Mouse (Mus musculus) cerebellum, adult 18-20 months (tissue): ENCODE measurements around the gene Rpp25l.
"Not testable (repeated sequence)": the region's sequence is repeated elsewhere in the genome, so short reads cannot be mapped to it uniquely, and the experiment has no call there.

ENCODE experiments used
- DNase-seq, 2 experiments: peaks; one replicate each; pipeline ENCODE4 v3.0.0; 2021

Gene Rpp25l

DNA sequence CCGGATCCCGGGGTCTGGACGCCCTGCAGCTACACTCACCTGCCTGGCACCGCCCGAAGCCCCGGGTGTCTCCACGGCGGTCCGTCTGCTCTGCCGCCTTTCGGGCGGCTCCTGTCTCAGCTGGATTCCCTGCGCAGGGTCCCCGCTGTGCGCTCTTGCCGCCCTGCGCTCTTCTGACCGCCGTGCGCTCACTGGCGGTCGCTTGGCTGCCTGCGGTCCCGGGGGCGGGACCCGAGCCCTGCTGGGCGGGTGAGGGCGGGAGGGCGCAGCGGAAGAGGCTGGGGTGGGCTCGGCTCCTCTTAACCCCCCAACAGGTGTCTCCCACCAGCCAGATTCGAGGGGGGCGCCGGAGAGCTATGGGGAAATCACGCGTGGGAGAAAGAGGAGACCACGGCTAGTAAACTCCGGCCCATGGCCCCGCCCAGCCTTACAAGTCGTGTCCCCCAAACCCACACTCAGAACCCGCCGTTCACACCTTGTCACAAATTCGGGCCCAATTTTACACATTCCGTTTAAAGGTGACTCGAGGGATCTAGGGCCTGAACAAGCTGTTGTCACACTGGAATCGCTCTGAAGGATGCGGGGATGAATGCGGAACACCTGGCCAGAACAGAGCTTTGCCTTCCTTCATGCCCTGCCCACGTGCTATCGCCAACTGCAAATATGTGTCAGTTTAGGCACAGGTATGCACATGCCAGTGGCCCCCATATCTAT, 17.9 kb upstream of the Rpp25l start, which contains the start of gene Arid3c:
Gene Arid3c (minus strand): TSS at position 91 of the 714 bp plus-strand sequence.
- DNase-seq, result no peak

DNA sequence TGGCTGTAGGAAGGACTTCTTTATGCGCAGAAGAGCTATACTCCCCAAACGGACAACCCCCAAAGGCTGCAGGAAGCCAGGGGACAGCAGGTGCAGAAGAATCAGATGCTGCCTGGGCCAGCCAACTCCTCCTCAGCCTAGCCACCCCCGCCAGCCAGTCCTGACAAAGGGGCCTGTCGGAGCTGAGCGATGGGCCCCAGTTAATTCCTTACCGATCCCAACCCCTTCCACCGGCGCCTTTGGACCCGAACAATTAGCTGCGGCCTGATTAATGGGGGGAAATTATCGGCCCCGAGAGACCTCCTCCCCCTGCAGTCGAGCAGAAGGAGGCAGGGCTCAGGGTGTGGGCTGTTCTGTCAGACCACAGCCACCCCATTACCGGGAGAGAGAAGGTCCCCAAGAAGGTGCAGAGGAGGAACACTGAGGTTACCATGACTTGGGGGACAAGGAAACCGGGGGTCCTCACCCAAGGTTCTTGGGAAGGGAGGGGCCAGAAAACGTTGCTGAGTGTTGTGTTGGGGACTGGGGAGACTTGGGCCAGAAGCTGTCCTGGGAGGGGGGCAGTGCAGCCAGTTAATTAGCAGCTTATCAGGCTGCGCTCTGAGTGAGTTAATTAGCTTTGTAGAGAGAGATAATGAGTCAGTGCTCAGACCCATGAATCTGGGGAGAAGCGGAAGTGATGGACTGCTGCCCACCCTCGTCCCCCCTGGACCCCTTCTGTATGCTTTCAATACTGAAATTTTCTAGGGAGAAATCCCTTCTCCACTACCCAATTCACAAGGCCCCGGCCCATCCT, 13.7 kb upstream of the Rpp25l start:
- no peak for DNase-seq

DNA sequence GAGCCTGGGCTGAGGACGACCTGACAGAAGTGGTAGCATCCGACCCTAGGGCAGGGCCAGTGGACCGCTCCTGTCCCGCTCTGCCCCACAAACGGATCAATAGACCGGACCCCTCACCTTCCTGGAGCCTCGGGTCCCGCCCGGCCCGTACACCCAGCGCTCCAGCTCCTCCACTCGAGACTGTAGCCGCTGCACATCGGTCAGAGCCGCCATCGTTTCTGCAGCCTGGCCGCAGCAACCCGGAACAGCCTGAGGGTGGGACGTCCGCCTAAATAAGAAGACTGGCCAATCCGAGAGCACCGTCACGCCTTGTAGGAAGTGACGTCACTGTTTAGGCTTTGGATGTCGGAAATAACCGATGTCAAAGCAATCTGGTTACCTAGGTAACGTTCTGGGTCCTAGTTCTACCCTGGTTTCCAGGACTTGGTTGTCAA, 9.6 kb upstream of the Rpp25l start, which contains the start of gene Dctn3:
Gene Dctn3 (minus strand): TSS at position 253 of the 434 bp plus-strand sequence.
- DNase-seq, result peak; percentile 86 to 94

DNA sequence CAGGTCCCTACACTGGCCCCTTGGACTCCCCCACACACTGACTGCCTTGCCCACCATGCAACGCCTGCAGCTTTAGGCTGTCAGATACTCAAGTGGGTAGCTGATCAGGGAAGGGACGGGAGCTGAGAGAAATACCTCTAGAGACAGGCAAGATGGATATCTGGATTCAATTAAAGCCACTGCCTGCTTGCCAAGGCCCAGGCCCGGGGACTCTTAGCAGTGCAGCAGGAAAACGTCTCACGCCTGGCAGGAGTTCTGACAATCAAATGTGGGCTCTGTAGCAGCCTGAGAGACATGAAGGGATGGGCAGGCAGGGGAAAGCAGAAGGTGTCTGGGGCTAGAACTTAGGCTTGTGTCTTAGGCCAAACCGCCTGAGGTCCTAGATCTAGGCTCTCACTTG, 3.5 kb upstream of the Rpp25l start:
- DNase-seq, result no peak

DNA sequence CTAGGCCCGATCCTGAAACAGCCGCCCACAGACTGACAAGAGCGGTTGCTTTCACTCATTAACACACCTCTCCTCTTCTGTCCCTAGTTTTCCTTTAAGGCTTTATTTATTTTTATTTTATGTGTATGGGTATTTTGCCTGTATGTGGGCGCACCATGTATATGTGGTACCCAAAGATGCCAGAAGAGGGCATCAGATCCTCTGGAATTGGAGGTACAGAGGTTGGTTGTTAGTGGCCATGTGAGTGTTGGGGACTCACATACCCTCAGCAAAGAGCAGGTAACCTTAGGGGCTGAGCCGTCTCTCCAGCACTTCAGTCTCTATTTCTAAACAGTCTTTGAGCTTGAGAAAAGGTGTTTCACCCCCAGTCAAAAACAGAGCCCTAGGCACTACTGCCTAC, 2.3 kb upstream of the Rpp25l start:
- DNase-seq, result peak; percentile 61 to 64

DNA sequence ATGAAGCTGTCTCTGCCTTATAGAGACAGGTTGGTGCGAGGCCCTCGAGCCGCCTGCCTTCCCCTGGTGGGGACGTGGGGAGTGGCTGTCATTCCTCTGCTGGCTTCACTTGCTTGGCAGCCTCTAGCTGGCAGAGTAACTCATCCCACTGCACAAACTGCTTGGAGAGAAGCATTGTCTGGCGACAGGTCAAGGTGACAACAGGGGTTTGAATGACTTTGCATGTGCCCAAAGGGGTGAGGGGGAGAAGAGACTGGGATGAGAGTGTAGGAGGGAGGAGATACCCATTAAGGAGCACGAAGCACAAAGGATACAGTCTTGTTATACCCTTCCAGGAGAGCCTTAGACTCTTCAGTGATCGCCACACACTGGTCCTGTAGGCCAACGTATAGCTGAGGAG, 1.7 kb upstream of the Rpp25l start:
- DNase-seq, result no peak

DNA sequence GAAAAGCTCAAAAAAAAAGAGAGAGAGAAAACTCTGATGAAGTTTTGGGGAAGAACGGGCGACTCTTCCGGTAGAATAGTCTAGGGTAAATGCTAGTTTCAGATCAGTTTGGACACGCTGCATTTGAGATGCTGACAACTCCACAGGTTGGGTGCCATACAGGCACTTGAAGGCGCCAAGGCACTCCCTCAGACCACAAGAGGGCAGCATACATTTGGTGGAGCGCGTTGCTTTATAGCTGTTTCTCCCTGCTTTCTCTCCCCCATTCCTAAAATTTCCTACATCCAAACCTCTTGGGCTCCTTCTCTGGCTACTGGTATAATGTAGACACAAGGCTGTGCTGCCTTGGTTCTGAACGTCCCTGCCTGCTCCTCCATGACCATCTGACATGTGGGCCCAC, 942 bp upstream of the Rpp25l start:
- DNase-seq, result peak; percentile 79 to 86

DNA sequence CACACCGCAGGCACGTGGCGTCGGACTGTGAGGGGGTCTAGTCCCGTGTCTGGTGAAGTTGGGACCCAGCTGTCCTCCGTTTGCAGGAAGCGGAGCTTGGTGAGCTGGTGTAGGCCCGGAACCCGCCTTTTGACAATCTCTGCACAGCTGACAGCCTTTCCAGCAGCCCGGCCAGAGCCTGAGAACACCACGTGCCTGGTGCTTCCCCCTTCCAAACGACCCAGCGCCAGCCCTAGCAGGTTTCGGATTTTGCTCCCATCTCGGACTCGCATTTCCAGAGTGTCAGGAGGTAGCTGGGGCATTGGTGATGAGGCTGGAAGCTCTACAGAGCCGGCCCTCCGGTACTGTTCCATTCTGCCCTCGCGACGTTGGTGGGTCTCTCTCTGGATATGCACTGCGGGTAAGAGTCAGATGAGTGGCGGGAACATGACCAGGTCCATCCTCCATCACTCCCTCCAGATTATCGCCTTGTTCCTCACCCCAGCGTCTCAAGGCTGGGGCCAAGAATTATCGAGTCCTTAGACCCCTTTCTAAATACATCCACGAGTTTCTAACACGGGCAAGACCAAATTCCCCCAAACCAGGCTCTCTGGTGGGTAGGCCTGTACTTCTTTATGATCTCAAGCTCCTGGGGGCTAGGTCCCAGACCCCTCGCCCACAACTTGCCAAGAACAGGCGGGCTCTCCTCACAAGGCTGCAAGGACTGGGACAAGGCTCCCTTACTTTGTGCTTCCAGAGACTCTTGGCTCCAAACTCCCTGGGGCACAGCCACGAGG, 725 bp downstream of the Rpp25l start:
- no peak for DNase-seq

DNA sequence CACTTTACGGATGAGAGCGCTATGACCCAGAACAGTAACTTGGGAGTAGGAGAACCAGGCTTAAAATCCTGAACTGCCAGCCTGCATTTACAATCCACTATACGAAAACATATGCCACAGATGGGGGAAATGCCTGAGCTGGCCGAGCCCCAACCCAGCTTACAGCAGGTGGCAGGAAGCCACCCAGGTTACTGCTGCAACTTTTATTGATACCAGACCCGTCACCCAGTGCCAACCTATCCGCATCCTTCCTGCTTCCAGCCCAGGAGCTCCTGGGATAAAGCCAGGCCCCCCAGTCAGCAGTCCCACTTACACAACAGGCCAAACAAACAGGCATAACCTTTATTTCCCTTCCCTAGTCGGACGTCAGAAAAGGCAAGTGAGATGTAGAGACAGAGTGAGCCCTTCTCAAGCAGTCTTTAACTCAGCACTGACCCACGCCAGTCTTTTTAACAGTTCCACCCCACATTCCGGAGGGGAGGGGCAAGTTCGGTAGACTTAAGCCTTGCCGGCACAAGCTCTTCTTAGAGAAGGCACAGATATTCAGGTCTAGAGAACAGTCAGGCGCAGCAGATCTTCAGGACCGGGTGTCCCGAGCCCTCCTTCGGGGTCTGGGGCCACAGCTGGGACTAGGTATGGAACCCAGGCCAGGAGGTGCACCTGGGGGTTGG, 1.5 kb downstream of the Rpp25l start:
- peak; percentile 57 to 68 for DNase-seq

DNA sequence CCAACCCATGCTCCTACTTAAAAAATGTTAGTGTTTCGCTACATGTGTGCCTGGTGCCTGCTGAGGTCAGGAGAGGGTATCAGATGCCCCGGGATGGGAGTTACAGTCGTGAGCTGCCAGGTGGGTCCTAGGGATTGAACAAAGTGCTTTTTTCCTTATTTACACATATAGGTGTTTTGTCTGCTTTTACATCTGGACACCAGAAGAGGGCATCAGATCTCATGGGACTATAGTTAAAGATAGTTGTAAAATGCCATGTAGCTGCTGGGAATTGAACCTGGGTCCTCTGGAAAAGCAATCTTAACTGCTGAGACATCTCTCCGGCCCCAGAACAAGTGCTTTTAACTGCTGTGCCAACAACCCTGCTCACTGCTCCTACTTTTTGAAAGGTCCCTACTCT, 3.1 kb downstream of the Rpp25l start:
- no peak for DNase-seq

DNA sequence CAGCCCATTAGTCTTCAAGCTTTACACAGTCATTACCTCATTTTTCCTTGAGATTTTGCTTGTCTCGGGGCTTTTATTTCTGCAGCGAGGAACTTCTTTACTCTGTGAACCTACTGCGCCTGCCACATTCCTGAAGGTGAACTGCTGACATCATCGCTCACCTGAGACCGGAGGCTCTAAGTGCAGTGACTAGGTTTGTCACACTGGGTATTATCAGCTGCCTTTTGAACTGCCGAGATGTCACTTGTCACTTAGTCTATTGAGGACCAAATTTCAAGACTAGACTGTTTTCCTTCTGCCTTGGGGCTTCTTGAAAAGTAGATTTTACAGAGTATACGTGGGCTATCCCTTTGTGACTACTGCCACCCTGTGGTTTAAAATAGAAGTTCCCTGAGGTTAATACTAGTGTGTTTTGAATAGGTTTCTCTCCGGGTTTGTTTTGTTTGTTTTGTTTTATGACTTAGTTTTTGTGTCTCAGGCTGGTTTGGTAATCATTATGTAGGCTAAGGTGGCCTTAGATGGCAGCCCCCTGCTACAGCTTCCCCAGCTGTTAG, 5.1 kb downstream of the Rpp25l start:
- DNase-seq, result peak; percentile 56 to 58

DNA sequence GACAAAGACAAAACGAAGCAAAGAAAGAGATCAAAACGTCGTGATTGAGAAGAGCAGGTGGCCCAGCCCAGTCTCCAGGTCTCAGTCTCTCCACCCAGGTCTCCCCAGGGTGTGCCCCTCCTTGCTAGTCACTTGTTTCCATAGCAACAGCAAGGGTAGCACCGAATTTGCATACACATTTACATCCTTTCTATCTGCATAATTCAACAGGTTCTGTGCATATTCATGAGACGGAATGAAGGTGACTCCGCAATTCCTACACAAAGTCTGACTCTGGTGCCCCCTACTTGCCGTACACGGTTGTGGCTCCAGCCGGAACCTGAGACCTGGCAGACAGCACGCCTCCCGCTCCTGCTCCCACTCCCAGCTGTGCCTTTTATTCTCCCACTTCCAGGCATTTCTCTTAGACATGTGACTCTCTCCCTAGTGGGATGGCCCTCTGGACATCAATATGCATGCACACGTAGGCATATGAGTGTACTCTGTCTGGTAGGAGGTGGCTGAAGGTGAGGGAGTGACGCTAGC, 6.3 kb downstream of the Rpp25l start:
- DNase-seq, result peak; percentile 82 to 87

DNA sequence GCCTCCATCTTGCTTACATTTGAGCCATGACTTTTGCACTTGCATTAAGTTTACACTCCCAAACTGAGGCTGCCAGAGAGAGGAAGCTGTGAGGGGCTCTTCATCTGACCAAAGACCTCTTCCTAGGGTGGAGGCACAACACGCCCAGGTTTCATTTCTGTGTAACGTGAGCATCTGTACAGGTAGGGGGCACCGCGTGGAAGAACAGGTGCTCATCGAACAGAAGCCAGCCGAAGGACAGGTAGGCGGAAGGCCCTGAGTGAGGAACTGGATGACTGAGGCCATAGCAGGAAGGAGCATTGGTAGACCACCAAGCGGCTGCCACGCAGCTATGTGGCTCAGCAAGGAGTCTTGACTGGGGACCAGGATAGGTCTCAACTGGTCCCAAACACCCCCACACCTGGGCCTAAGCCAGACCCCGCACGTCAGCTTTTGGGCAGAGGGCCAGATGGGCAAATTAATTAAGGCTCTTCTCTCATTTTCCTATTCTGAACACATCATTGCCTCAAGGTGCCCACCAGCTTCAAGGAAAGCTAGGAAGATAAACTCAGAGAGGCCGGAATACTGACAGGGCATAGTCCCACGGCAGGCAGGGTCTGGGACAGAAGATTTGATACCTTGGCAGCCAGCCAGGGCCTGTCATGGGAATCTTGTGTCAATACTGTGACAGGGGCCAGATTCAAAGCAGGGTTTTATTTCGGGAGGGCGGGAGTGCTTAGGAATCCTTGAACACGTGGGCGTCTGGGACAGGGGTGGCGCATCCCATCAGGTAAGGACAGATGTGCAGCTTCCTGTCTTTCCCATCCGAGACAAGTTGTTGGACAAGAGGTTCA, 7.2 kb downstream of the Rpp25l start:
- DNase-seq, result no peak

DNA sequence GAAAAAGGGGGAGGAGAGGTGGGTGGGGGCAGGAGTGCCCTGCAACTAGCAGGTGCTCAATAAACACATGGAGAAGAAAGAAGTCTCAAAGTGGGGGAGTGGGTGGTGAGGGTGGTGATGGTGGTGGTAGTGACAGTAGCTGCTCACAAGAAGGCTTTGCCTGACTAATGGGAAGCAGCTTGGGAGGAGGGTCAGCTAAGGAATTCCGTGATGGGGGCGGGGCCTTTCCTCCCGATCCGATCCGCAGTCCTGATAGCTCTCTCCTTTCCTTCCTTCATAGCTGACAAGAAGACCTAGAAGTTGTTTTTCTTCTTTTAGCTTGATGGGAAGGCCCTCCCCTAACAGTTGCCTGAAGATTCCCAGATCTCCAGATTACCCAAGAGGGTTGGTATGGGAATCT, 8.7 kb downstream of the Rpp25l start:
- DNase-seq, result no peak

DNA sequence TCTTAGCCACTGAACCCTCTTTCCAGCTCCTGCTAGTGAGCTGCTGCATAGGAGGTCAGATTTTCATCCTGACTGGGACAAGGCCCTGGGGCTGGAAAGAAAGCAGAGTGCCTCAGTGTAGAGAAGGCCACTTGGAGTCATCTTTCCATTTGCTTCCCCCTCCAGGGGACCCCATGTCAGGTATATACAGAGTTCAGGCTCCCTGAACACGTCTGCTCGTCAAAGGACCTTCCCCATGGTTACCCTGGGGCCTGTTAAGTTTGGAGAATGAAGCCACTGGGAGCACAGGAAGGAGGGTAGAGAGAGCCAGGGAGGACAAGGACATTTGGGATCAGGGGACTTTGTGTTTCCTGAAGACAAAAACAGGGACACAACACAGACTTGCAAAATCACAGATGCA, 11.1 kb downstream of the Rpp25l start:
- DNase-seq, result not testable (repeated sequence)

DNA sequence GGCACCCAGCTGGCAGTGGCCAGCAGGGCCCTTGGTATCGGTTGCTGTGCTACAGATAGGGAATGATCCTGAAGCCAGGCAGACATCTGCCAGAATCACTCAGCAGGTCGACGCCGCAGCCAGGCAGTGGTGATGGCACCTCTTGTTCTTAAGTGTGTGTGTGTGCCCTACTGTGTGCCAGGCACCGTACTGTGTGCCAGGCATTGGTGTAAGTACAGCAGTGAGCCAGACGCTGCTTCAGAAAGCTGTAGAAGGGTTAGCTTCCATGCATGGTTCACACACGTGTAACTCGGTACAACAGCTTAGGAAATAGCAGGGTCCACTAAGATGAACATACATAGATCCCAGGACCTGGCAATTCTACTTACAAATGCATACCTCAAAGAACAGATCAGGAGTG, 13.1 kb downstream of the Rpp25l start:
- DNase-seq, result not testable (repeated sequence)

DNA sequence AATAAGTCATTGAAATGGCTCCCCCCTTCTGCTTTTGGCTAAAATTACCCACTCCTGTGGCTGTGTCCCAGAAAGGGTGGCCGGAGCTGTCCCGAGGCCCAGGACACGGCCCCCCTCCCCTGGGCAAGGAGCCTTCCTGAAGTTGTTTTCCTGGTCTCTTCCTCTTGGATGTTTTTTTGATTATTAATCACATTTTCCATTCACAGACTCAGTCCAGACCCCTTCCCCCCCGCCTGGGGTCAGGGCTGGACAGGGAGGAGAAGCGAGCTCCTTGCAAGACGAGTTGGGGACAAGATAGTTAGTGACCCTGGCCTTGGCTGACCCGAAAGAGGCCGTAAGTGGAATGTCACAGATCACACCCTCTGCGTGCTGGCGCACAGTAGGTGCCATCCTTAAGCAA, 13.6 kb downstream of the Rpp25l start, which contains the start of gene Il11ra1:
Gene Il11ra1 (plus strand): TSS at position 207 of the 400 bp plus-strand sequence.
- not testable (repeated sequence) for DNase-seq

DNA sequence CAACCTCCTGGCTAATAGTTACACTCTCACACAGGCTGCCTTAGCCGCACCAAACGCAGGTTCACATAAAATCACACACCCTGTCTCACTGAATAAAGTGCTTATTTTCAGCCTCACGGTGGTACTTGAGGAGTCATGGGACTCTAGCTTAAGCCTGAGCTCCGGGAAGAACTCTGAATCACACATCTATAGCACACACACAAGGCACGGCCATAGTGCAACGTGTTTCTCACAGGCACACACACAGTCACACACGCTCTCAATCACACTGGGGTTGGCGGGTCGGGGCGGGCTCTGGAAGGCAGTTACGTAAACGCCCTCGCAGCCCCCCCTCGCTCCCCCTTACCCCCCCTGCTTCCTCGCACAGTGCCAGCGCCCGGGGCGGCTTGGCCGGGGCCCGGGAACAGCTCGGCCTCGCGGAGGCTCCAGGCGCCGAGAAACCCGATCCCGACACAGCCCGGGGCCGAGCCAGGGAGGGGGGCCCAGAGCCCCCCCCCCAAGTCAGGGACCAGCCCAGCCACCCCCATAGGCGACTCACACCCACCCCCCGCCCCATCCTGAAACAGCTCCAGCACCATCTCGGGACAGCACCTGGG, 14.8 kb downstream of the Rpp25l start:
- peak; percentile 67 to 79 for DNase-seq

DNA sequence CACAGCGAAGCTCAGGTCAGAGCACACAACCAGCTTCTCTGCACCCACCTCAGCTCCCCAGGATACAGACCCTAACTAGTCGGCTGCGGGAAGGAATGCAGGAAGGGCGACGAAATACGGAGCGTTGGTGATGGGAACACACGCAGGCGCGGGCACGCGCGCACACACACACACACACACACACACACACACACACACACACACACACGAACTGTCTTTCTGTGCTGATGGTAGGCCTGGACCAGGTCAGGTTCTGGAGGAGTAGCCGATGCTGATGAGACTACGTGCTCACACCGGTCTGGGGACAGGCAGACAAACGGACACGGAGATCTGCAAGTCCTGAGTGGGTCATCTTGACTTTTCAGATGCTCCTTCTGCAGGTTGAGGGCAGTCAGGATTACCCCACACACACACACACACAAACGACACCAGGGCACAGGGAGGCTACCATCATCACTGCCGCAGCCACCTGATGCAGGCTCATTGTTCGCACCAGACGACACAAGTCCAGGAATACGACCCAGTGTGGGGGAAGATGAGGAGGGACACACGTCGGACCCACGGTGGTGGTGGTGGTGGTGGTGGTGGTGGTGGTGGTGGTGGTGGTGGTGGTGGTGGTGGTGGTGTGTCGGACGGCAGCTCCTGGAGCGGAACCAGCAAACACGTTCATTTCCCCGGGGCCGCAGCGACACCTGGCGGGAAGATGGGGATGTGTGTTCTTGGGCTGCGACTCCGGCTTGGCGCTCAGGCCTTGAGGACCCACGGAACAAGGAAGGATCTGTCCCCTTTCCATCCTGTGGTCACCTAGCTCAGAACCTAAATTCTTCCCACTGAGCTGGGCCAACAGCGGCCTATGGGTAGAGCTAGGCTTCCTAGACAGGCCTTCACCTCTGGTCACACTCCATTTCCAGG, 16.1 kb downstream of the Rpp25l start, which contains the start of gene Cntfr:
Gene Cntfr (minus strand): TSS at position 160 of the 912 bp plus-strand sequence.
- DNase-seq, result peak; percentile 85 to 94
